Mouse (Mus musculus): ENCODE results near the gene Ascl2.

Ascl2 gene

DNA sequence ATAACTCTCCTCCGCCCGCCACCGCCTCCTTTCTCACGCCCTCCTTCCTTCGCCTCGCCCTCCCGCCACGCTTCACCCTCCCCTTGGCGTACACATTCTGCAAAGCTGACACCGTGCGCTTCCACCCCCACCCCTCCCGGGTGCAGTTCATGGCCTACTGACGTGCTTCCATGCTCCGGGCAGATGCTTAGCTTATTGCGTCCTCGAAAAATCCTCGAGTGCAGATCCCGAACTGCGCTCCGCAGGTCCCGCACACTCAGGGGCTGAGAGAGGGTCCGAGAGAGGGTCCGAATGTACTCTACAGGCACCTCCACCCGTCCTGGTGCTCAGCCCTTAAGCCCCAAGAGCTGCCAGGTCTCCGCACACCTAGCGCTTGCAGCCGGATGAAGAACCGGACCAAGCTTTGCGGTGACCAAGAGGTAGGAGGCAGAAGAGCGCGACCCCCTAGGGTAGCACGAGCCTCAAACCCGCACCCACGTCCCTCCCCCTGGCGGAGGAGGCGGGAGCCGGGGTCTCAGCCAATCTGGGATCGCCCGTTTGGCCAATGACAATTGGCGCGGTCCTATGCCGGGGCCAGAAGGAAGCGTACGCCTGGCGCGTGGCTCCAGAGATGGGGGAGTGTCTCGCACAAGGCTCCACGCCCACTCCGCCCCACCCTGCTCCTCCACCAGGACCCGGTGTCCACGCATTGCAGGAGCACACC, at the start of gene Ascl2:
Ascl2 (minus strand) TSS at position 456 of the 703 bp plus-strand sequence.
- peak; percentile 19 for DNase-seq

DNA sequence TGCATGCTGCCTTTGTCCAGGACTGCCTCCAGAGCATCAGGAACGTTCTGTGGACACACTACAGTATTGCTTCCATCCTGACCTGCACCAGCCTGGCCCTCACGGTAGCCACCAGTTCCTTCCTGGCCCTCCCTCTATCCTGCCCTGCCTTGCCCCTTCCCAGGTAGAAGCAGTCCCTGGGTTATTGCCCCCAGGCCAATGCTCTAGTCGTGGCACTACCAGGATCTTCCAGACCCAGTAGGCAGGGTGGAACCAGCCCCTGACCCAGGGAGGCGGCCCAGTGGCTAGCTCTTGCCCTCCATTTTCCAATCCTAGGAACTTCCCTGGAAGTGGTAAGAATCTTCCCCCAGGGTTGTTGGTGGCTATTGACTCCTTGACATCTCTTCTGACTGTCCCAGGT, 48.1 kb upstream of the Ascl2 start:
- no peak for DNase-seq

GRCm38 (mm10) chr7:143016424-143017142, 47.5 kb upstream of the Ascl2 start:
- DNase-seq: no peak

GRCm38 (mm10) chr7:143015755-143016423, 46.8 kb upstream of the Ascl2 start:
- DNase-seq: no peak

DNA sequence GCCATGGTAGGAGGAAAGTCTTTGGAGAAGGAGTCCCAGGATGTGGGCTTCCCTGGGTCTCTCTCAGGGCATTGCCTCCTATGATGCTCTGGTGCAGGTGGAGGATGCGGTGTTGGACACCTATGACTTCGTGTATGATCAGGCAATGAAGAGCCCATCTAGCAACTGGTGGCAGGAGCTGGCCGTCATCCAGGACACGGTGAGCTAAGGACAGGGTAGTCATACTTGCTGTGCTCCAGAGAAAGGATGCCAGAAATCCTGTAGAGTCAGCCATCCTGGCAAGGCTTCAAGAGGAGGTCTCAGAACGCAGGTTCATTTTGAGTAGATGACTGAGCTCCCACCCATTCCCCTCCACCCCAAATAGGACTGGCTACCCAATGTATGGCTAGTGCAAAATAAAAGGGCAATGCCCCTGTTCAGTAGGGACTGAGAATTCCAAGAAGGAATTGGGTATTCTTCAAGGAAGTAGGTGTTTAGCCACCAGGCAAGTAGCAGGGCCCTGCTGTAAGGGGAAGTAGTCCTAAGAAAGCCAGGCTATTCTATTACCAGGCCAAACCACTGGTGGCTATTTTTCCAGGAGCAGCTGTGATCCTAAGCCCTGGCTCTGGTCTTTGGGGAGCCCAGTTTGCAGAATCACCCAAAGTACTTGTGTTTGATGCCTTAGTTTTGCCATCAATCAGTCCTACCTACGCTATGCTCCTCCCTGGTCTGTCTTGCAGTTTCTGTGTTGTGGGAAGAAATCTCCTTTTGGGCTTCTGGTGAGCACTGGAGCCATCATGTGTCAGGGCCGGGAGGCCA, 46.0 kb upstream of the Ascl2 start:
- DNase-seq: no peak

DNA sequence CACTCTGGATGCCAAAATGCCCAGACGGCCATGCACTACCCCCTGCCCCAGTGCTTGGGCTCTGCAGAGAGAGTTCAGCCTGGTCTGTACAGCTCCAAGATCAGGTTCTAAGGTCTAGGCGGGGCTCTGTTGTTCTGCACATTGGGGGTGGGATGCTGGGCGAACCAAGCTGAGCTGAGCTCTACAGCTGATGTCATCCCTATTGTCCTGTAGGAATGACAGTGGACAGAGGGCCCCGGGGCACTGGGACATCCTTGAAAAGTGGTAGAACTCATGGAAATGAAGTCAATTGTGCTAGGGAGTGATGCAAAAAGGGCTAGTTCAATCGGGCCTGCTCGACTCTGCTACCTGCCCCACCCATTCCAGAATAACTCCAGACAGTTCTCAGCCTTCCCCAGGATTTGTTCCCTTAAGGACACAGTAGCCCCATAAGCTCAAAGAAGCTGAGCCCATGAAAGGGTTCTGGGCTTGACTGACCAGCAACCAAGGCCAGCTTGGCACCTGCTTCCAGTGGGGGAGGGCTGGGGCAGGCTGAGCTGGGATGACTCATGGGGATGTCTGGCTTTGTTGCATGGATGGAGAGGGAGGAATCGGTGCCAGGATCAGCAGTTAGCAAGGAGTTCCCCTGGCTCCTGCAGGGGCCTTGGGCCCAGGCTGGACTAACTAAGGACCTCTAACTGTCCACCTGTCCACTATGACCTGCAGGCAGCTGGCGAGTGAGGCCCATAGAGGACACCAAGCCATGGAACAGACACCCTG, 44.5 kb upstream of the Ascl2 start:
- DNase-seq: no peak

DNA sequence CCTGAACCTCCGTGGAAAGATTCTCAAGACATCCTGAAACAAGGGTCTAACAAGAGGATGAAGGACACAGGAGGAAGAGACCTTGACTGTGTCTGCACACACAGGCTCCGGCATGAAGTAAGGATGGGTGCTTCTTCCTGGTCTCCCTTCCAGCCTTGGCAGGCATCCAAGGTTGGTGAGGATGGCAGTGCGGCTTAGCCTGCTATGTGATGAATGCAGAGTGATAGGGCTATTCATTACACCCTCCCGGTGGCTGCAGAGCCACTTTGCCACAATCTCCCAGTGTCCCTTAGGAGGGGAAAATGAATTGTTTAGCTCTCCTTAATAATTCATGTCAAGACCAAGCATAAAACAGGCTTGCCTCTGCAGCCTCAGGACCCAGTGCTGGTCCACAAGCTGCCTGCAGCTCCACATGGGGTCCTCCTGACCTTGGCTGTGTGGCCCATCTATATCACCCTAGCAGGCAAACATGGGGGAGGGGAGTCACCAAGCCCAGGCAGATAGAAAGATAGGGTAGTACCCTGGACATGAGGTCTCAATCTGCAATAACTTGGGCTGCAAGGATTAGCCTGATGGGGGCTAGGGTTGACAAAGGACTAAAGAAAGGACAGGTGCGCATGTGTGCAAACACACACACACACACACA, 43.3 kb upstream of the Ascl2 start:
- no peak for DNase-seq

DNA sequence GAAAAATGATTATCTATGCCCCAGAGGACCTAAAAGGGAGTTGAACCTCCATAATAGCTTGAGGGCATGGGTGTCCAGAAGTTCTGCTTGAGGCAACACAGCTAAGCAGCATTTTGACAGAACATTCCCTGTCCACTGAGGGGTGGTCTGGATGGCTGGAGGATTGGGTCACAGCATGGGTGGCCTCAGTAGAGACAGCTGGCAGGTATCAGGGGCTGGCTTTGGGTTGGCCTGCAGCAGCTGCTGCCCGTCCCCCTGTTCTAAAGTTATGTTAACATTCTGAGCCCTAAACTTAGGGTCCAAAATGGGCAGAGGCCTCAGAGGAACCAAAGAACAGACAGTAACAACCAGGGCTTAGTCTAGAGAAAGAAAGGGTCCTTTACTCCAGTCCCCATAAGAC, 42.2 kb upstream of the Ascl2 start:
- no peak for DNase-seq

GRCm38 (mm10) chr7:143009996-143010395, 40.9 kb upstream of the Ascl2 start:
- DNase-seq: no peak

DNA sequence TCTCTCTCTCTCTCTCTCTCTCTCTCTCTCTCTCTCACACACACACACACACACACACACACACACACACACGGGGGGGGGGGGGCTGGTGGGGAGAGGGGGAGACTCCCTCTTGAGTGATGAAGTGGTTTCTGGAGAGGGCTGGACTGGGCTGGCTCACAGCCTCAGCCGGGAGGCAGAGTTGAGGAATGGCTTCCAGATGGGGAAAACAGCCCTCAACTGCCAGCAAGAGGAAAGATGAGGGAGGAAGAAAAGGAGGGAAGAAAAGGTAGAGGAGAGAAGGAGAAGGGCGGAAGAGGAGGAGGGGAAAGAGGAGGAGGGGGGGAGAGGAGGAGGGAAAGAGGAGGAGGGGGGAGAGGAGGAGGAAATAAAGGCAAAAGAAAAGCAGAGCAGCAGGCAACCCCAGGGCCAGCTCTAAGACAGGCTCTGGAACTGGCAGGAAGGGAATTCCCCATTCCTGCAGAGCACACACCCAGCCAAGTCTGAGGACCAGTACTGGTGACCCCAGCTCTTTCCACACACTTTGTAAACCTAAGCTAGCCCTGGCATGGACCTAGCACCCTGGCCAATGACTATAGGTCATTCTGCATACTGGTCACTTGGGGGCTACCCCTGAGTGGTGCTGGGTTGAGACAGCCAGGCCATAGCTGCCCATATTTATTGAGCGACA, 40.1 kb upstream of the Ascl2 start:
- DNase-seq: no peak

GRCm38 (mm10) chr7:143008370-143008926, 39.4 kb upstream of the Ascl2 start:
- peak; percentile 70 for DNase-seq

DNA sequence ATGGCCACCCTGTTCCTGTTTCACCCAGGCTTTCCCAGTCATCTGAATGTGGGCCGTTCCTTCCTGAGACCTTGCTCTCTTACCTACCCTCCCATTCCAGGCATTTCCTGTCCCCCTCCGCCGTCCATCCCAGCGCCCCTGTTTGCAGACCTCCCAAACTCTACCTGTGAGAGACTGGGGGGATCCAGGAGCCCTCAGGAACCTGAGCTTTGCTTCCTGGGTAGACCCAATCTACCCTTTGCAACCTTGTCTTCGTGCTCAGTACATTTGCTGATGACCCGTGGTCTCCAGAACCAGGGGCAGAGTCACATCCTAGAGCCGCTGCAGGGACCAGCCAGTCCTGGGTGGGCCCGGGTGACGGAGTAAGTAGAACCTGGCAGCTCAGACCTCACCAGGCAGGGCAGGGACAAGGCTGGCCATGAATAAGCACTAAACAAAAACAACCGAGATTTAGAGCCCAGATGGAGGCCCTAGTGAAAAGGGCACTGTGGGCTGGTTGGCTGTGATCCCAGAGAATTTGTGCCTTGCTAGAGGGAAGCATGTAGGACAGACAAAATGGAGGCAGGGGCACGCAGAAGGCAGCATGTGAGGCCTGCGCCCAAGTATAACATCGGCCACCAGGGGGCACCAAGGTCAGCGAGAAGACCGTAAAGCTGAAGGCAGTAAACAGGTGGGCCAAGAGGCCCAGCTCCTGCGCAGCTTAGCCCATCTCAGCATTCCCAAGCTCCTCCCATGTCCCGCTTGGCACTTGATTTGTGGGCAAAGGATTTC, 38.7 kb upstream of the Ascl2 start:
- peak; percentile 99 for DNase-seq

- peak; percentile 36 for DNase-seq
Observed at GRCm38 (mm10) chr7:143006756-143007598, 37.9 kb upstream of the Ascl2 start.

DNA sequence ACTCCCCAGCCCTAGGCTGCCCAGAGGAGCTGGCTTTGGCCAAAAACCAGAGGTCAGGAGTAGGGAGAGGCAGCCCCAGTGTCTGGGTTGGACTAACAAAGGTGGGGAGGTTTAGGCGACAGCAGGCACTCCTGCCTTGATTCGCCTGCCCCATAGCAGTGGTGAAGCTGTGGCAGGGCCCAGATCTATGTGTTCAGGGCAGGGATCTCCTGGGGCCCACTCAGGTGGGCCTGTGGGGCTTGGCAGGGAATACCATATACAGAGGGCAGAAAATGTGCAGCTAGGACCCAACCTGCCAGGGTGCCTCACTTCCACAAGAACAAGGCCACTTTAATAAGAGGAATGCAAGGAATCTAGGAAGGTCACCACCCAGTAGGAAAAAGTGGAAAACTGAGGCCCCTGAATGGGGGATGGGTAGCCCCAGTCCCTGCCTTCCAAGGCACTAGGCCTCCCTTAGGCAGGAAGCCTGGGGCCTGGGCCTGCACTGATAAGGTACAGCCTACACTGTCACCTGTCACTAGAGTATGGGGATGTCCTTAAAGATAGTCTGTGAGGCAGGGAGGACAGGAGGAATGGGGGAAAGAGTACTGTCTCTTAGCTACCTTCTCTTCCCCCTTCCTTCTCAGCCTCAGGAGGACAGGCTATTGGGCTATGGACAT, 37.2 kb upstream of the Ascl2 start:
- peak; percentile 58 for DNase-seq

DNA sequence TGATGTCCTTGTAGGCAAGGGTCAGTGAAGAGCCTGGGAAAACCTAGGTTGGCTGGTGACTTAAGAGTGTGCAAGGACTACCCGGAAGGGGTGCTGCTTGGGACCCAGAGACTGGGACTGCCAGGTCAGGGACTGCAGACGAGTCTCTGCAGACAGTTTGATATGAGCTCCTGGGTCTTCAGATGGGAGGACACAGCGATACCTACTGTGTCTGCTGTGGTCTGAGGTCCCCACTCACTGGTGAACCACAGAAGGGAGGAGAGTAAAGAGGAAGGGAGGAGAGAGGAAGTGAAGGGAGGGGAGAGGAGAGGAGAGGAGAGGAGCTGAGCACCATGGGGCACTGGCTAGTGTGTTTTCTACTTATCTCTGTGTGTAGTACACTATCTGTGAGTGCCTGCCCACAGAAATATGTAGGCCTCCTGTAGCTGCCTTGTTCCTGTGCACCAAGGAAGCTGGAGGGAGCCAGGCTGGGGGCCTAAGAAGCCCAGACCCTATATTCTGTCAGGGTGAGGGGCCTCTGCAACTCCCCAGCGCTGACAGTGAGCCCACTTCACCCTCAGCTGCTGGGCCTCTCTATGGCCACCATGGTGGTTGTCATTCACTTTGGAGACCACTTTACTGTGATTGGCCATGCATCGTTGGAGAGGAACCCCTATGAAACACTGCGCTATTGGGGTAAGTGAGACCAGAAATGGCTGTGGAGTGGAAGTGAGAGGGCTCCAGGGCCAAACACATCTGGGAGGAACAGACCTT, 36.5 kb upstream of the Ascl2 start:
- peak; percentile 56 for DNase-seq

DNA sequence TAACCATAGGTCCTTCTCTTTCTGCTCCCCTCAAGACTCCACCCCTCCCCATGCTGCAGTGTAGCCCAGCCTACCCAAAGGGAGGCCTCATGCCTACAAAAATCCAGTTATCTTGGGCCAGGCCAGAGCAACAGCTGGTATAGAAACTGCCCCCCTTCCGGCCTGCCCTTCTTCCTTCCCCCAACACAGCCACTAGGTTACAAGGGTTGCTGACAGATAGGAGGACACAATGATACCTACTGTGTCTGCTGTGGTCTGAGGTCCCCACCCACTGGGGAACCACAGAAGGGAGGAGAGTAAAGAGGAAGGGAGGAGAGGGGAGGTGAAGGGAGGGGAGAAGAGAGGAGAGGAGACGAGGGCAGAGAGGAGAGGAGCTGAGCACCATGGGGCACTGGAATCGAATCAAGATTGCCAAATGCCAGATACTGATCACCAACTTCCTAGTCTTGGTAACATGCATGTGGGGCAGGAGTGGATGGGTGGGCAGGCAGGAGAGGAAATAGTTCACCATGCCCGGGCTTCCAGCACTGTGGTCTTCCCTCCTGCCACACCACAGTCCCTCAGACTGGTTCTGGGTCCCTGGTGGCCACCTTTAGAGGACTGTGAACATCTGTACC, 35.8 kb upstream of the Ascl2 start, which contains the start of gene Tspan32:
Tspan32 (plus strand) TSS at position 320 of the 617 bp plus-strand sequence.
- DNase-seq: peak; percentile 54

DNA sequence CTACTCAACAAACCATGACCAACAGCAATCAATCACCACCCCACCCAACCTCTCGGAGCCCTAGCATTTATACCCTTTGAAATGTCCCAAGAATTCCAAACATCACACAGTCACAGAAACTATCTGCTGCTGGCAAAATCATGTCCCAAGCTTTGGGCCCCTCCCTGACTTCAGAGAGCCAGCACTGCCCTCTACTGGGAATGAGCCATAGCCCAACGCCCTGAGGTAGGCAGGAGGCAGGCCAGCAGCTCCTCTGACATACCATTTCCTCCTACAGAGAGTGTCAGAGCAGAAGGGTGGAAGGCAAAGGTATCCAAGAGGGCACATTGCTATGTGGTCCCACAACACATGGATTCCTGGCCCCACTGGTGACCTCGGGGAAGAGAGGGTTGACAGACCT, 33.6 kb upstream of the Ascl2 start:
- DNase-seq: peak; percentile 57

Data from thymus, postnatal 4 days (tissue).